ENCODE assay signal across 16 mouse cellular contexts in the genomic region with DNA sequence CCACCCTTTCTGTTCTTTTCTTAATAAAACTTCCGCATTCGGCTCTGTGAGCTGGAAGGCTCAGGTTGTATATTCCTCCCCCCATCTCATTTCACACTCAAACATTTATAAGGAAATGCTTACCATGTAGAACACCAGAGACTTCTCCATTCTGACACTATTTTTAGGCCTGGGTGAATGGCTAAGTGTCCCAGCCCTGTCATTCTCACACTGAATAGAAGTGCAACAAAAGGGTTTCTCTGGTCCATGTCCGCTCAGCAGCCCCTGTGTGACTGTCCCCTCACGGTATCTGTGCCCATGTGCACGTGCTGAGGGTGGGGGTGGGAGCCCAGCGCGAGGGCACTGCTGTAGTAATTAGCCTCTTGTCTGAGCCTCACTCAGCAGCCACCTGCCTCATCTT.
DNase-seq lines count a peak whose midpoint lies in the region; ATAC-seq lines count a peak whose summit lies in the region.
"Had no signal": no experiment of that assay in that cellular context is flagged by ENCODE, and none has a peak within 500 bp of the region (broad histone marks: within the 10 kb centered on the region; RNA-seq: fewer than 3 reads in every experiment).

No protein-coding gene starts in this region.

- intact Hi-C loops in heart, postnatal 14 days (cut with DNase I): no loop called here

- 33% methylated on average over 7 of the region's 7 CpGs for WGBS in heart, embryonic 16.5 days
- 42% methylated on average over 7 of the region's 7 CpGs for WGBS in midbrain, embryonic 13.5 days
- WGBS in midbrain, embryonic 16.5 days: 36% methylated on average over 7 of the region's 7 CpGs

- no peaks in the 10 kb centered on the region for H3K27me3 ChIP-seq in heart, embryonic 16.5 days (ENCODE audit: control insufficient read depth, insufficient read depth, low read length)
- peaks cover 5% of the 10 kb centered on the region; the same call in 1 of the 2 replicates for H3K27me3 ChIP-seq in midbrain, embryonic 13.5 days
- H3K27me3 ChIP-seq in midbrain, embryonic 16.5 days (ENCODE audit: control insufficient read depth, insufficient read depth, low read depth, low read length): no peaks in the 10 kb centered on the region
- H3K27me3 ChIP-seq: liver, embryonic 13.5 days had no signal

- no peak overlapping the region for H3K27ac ChIP-seq in heart, embryonic 16.5 days (ENCODE audit: low read length)
- H3K27ac ChIP-seq in midbrain, embryonic 13.5 days: no peak overlapping the region
- no peak overlapping the region for H3K27ac ChIP-seq in midbrain, embryonic 16.5 days (ENCODE audit: low read length)
- H3K27ac ChIP-seq in brown adipose tissue, adult 24 weeks (replicated peaks; ENCODE audit: low read depth, low read length): 0 out of 2 replicates have a peak overlapping the region, but pooled peaks have one; percentile 13
- H3K27ac ChIP-seq: gastrocnemius, adult 2 months; hindbrain, embryonic 12.5 days; liver, embryonic 13.5 days; neural tube, embryonic 15.5 days had no signal

- no peak overlapping the region for H3K4me3 ChIP-seq in heart, embryonic 16.5 days (ENCODE audit: low read length)
- H3K4me3 ChIP-seq in midbrain, embryonic 13.5 days (replicated peaks): no peak overlapping the region
- H3K4me3 ChIP-seq in midbrain, embryonic 16.5 days (ENCODE audit: low read depth, low read length): no peak overlapping the region
- no peak overlapping the region for H3K4me3 ChIP-seq in brown adipose tissue, adult 24 weeks (ENCODE audit: insufficient read depth, low read depth, low read length)
- H3K4me3 ChIP-seq: gastrocnemius, adult 2 months; hindbrain, embryonic 12.5 days; liver, embryonic 13.5 days; neural tube, embryonic 15.5 days had no signal

- ATAC-seq in heart, embryonic 16.5 days (replicated peaks; ENCODE audit: extremely low read depth, insufficient read depth, low FRiP score): 0 out of 2 replicates have a peak, but pooled peaks have one; percentile 7
- 0 out of 2 replicates have a peak, but pooled peaks have one; percentile 55 for ATAC-seq in midbrain, embryonic 13.5 days
- ATAC-seq in midbrain, embryonic 16.5 days: no peak
- peak; percentile 18; the same call in 1 of the 2 replicates for ATAC-seq in neutrophil, adult 5-6 weeks (ENCODE audit: extremely low read depth, insufficient number of reproducible peaks, low FRiP score, poor library complexity, severe bottlenecking)
- ATAC-seq: activated CD4-positive, CD25-positive, alpha-beta regulatory T cell, adult 4 months; intestine, postnatal 0 days had no signal

- no peak overlapping the region for H3K4me2 ChIP-seq in heart, embryonic 16.5 days (ENCODE audit: low read depth, low read length)
- H3K4me2 ChIP-seq in midbrain, embryonic 13.5 days (replicated peaks): no peak overlapping the region
- H3K4me2 ChIP-seq in midbrain, embryonic 16.5 days (ENCODE audit: low read length): no peak overlapping the region
- H3K4me2 ChIP-seq: hindbrain, embryonic 12.5 days; liver, embryonic 13.5 days; neural tube, embryonic 15.5 days had no signal

- H3K9ac ChIP-seq in heart, embryonic 16.5 days (ENCODE audit: low read length): no peak overlapping the region
- H3K9ac ChIP-seq in midbrain, embryonic 13.5 days (replicated peaks): no peak overlapping the region
- no peak overlapping the region for H3K9ac ChIP-seq in midbrain, embryonic 16.5 days (ENCODE audit: low read depth, low read length)
- H3K9ac ChIP-seq: hindbrain, embryonic 12.5 days; liver, embryonic 13.5 days; neural tube, embryonic 15.5 days had no signal

- peaks cover 19% of the 10 kb centered on the region for H3K4me1 ChIP-seq in heart, embryonic 16.5 days (ENCODE audit: control insufficient read depth, insufficient read depth, low read length)
- H3K4me1 ChIP-seq in midbrain, embryonic 13.5 days (replicated peaks): peaks cover 20% of the 10 kb centered on the region
- peaks cover 1% of the 10 kb centered on the region; the same call in 1 of the 2 replicates for H3K4me1 ChIP-seq in midbrain, embryonic 16.5 days (ENCODE audit: control insufficient read depth, insufficient read depth, low read length)
- peaks cover 11% of the 10 kb centered on the region for H3K4me1 ChIP-seq in brown adipose tissue, adult 24 weeks (ENCODE audit: control insufficient read depth, insufficient read depth, insufficient read length, low read length)

- no peaks in the 10 kb centered on the region for H3K9me3 ChIP-seq in heart, embryonic 16.5 days (replicated peaks; ENCODE audit: control insufficient read depth, low read length)
- no peaks in the 10 kb centered on the region for H3K9me3 ChIP-seq in midbrain, embryonic 13.5 days
- no peaks in the 10 kb centered on the region for H3K9me3 ChIP-seq in midbrain, embryonic 16.5 days (replicated peaks; ENCODE audit: control insufficient read depth, low read length, poor library complexity, severe bottlenecking)
- H3K9me3 ChIP-seq: hindbrain, embryonic 12.5 days; liver, embryonic 13.5 days; neural tube, embryonic 15.5 days had no signal

- H3K36me3 ChIP-seq in heart, embryonic 16.5 days (ENCODE audit: control insufficient read depth, insufficient read depth): no peaks in the 10 kb centered on the region
- H3K36me3 ChIP-seq in midbrain, embryonic 13.5 days: no peaks in the 10 kb centered on the region
- H3K36me3 ChIP-seq in midbrain, embryonic 16.5 days (ENCODE audit: control insufficient read depth, insufficient read depth, low read length): no peaks in the 10 kb centered on the region
- H3K36me3 ChIP-seq: hindbrain, embryonic 12.5 days; liver, embryonic 13.5 days; neural tube, embryonic 15.5 days had no signal

- no peak for DNase-seq in heart, postnatal 14 days
- no peak for DNase-seq in MN1 (ENCODE audit: low spot score)
- no peak for DNase-seq in neural tube, embryonic 10.5 days (ENCODE audit: extremely low spot score, low spot score)
- DNase-seq: cerebellum, postnatal 14 days; gastrocnemius, adult 2 months; liver, embryonic 13.5 days; lung, postnatal 4 days had no signal
